Mouse (Mus musculus) embryonic facial prominence, embryonic 10.5 days (tissue): ENCODE results near the gene Dlg5. TPM values are rescaled to one million over a fixed set of nuclear protein-coding genes. Genes with fewer than 3 reads are reported as not detected.

Source experiments
- DNase-seq: peaks from one replicate; pipeline ENCODE4 v3.0.0-alpha.2; 2017; ENCODE audit warnings: low spot score
- H3K27ac ChIP-seq: fragments of 300-500 bp; sonication (generic); replicated peaks from 2 replicates; pipeline ENCODE4 v1.5.1; 2016; ENCODE audit warnings: mild to moderate bottlenecking
- H3K27me3 ChIP-seq: fragments of 300-500 bp; sonication (generic); replicated peaks from 2 replicates; pipeline ENCODE4 v1.6.1; 2016; ENCODE audit warnings: low read depth, mild to moderate bottlenecking; ENCODE audit not compliant: poor library complexity, severe bottlenecking
- H3K36me3 ChIP-seq: fragments of 300-500 bp; sonication (generic); replicated peaks from 2 replicates; pipeline ENCODE4 v1.6.1; 2016; ENCODE audit warnings: mild to moderate bottlenecking, moderate library complexity
- H3K4me1 ChIP-seq: fragments of 300-500 bp; sonication (generic); 2 replicates; pipeline ENCODE4 v1.6.1; 2016
- H3K4me3 ChIP-seq: fragments of 300-500 bp; sonication (generic); 2 replicates; pipeline ENCODE4 v1.5.1; 2016; ENCODE audit warnings: mild to moderate bottlenecking, moderate library complexity
- H3K9me3 ChIP-seq: fragments of 300-500 bp; sonication (generic); 2 replicates; pipeline ENCODE4 v1.6.1; 2016; ENCODE audit warnings: mild to moderate bottlenecking
- WGBS: fragments of 180-500 bp; shearing (Covaris S2); methylation state at CpG from one replicate; pipeline ENCODE4 v1.1.7; 2016; 5-methylcytosine and 5-hydroxymethylcytosine counted together
- polyA plus RNA-seq: library from polyadenylated mRNA; unstranded; fragments of >200 nt; fragmentation: Nextera tagmentation; extraction: Ambion mirVana; gene quantifications from 2 replicates; pipeline ENCODE4 v1.2.1, GENCODE M21; 2016

The Dlg5 gene
- polyA plus RNA-seq, 1 experiment from 2014 or later = 23.5 TPM

- WGBS = 32% methylated on average over 6 of the region's 6 CpGs
- Histone ChIP-seq H3K9me3 (no peaks in the 10 kb centered on the region), H3K4me1 (peaks cover 62% of the 10 kb centered on the region), H3K36me3 (peaks cover 20% of the 10 kb centered on the region), H3K4me3 (no peak overlapping the region), H3K27ac (peak overlapping the region; percentile 21; the same call in 1 of the 2 replicates), H3K27me3 (no peaks in the 10 kb centered on the region)
- no peak for DNase-seq
Measured at GRCm38 (mm10) chr14:24205281-24205871, 40.3 kb downstream of the Dlg5 start.

DNA sequence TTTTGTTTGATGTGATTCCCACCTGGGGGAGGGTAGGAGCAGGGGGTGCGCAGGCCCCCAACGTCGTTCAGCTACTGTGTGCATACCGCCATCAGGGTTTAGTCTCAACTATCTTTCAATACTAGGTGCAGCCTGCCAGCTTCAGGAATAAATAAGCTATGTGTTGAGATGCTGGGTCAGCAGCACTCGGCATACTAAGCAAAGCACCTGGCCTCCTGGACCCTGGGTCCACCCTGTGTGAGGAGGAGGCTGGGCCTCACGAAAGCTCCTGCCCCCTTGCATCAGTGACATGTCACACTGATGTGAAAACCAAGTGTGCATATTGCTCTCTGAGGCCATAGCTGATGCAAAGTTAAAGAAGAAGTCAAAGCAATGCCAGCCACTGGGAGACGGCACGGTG is 42.5 kb downstream of the Dlg5 start:
- H3K36me3 ChIP-seq = peaks cover 40% of the 10 kb centered on the region
- H3K9me3 ChIP-seq = no peaks in the 10 kb centered on the region
- WGBS = 91% methylated on average over 8 of the region's 8 CpGs
- H3K4me3 ChIP-seq = no peak overlapping the region
- peaks cover 58% of the 10 kb centered on the region for H3K4me1 ChIP-seq
- DNase-seq = no peak
- no peaks in the 10 kb centered on the region for H3K27me3 ChIP-seq
- no peak overlapping the region; the same call in 1 of the 2 replicates for H3K27ac ChIP-seq

DNA sequence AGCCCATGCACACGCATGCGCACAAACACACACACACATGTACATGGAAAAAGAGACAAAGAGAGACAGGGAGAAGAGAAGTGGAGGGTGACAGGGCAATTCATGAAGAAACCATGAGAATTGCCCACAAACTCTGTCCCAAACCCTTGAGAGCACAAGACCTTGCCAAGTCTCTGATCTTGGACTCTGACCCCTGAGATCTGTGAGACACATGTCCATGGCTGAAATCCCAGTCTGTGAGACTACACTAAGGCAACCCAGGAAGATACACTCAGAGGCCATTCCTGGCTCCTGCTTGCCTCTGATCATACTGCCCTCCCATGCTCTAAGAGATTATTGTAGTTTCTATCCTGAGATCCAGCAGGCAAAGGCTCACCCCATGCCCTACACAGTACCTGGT is 44.9 kb downstream of the Dlg5 start:
- no peak for DNase-seq
- Histone ChIP-seq H3K4me1 (peaks cover 37% of the 10 kb centered on the region), H3K36me3 (peaks cover 62% of the 10 kb centered on the region), H3K27ac (no peak overlapping the region), H3K27me3 (no peaks in the 10 kb centered on the region), H3K9me3 (no peaks in the 10 kb centered on the region), H3K4me3 (no peak overlapping the region)
- 93% methylated on average over 2 of the region's 2 CpGs for WGBS

DNA sequence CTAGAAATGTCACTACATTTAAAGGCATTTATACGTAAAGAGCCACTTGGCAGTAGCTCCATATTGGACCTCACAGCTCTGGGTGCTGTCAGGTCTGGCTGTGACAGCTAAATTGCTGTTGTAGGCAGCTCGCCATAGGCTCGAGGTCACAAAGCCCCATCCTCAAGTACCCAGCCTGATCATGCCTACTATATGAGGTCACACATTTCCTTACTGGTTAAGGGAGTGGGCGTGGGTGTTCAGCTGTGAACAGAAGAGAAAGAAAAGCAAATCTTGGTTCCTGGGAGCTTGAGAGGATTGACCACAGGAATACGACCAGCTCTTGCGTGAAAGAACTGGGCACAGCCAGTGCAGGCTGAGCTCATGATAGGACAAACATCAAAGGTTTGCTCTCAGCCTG is 46.0 kb downstream of the Dlg5 start:
- no peaks in the 10 kb centered on the region for H3K9me3 ChIP-seq
- WGBS = 88% methylated on average over 6 of the region's 6 CpGs
- no peaks in the 10 kb centered on the region for H3K27me3 ChIP-seq
- DNase-seq = no peak
- H3K36me3 ChIP-seq = peaks cover 63% of the 10 kb centered on the region
- H3K4me1 ChIP-seq = peaks cover 28% of the 10 kb centered on the region
- no peak overlapping the region for H3K27ac ChIP-seq
- H3K4me3 ChIP-seq = no peak overlapping the region

DNA sequence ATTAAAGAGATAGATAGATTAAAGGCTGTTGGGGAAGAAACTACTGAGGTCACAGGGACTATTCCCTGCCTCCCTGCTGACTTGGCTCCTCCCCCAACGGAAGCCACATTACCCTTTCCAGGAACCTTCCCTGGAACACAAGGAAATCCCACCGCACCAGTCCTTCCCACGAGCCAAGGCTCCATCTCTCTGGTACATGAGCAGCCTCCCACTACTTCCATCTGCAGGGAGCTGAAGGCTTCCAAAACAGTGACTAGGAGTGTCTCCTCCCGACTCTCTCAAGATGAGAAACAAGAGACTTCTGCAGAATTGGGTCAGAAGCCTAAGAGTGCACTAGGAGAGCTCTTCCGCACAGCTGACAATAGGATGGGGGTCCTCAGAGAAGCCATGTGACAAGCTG is 47.9 kb downstream of the Dlg5 start:
- Histone ChIP-seq H3K36me3 (peaks cover 68% of the 10 kb centered on the region), H3K27me3 (no peaks in the 10 kb centered on the region), H3K4me1 (peaks cover 14% of the 10 kb centered on the region), H3K27ac (no peak overlapping the region), H3K9me3 (no peaks in the 10 kb centered on the region), H3K4me3 (no peak overlapping the region)
- DNase-seq = no peak
- WGBS = 85% methylated on average over 5 of the region's 5 CpGs

DNA sequence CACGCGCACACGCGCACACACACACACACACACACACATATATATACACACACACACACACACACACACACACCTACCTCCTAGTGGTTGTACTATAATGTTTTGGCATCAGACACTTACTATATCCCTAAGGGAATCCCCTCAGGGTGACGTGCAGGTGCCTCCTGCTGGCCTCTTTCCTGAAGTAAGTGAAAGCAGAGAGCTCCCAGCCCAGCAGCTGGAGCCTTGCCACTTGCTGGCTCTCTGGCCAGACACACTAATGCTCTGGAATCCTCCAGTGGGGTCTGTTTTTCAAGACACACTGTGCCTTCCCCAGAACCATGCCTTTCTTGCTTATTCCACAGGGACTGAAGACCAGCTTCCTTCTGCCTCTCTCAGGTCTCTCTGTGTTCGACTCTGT is 48.8 kb downstream of the Dlg5 start:
- DNase-seq = no peak
- H3K27me3 ChIP-seq = no peaks in the 10 kb centered on the region
- peaks cover 67% of the 10 kb centered on the region for H3K36me3 ChIP-seq
- H3K27ac ChIP-seq = no peak overlapping the region
- H3K9me3 ChIP-seq = no peaks in the 10 kb centered on the region
- peaks cover 14% of the 10 kb centered on the region for H3K4me1 ChIP-seq
- 86% methylated on average over 6 of the region's 6 CpGs for WGBS
- no peak overlapping the region for H3K4me3 ChIP-seq

DNA sequence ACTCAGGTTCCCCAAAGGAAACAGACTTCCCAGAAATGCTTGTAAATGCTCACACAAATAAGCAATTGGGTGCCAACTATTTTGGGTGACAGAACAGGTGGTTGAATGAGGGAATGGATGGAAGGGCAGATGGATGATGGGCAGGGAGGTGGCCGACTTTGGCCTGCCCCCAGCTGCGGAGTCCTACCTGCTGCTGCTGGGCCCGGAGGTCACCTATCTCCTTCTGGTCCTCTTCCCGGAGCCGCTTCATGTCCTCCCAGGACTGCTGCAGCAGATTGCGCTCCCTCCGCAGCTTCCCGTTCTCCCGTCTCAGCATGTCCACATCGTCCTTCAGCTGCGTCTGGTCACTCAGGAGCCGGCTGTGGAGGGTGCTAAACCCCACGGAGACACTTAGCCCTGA is 55.6 kb downstream of the Dlg5 start:
- WGBS = 93% methylated on average over 13 of the region's 13 CpGs
- peaks cover 17% of the 10 kb centered on the region for H3K4me1 ChIP-seq

DNA sequence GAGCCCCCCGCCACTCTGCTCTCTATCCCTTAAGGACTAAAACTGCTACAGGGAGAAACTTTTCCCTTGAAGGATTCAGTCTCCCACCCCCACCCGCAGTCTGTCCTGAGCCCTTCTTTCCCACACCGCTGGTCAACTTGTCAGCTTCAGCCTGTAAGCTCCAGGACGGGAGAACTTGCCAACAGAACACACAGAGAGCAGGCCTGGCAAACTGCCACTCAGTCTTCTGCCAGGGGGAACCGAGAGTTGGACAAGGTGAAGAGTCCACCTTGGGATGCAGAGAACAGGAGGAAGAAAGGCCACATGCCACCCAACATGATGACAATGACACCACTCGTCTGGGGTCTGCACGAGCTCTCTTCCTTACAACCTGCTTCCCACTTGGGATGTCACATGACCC is 56.1 kb downstream of the Dlg5 start:
- H3K27me3 ChIP-seq = no peaks in the 10 kb centered on the region
- no peak overlapping the region for H3K4me3 ChIP-seq
- H3K36me3 ChIP-seq = peaks cover 59% of the 10 kb centered on the region
- H3K9me3 ChIP-seq = no peaks in the 10 kb centered on the region
- no peak overlapping the region for H3K27ac ChIP-seq
- no peak for DNase-seq
- 85% methylated on average over 7 of the region's 7 CpGs for WGBS
- H3K4me1 ChIP-seq = peaks cover 19% of the 10 kb centered on the region

More for the DNA sequence above, 55.6 kb downstream of the Dlg5 start:
- no peak for DNase-seq
- H3K27ac ChIP-seq = no peak overlapping the region
- no peaks in the 10 kb centered on the region for H3K9me3 ChIP-seq
- H3K27me3 ChIP-seq = no peaks in the 10 kb centered on the region
- H3K36me3 ChIP-seq = peaks cover 60% of the 10 kb centered on the region
- H3K4me3 ChIP-seq = no peak overlapping the region

DNA sequence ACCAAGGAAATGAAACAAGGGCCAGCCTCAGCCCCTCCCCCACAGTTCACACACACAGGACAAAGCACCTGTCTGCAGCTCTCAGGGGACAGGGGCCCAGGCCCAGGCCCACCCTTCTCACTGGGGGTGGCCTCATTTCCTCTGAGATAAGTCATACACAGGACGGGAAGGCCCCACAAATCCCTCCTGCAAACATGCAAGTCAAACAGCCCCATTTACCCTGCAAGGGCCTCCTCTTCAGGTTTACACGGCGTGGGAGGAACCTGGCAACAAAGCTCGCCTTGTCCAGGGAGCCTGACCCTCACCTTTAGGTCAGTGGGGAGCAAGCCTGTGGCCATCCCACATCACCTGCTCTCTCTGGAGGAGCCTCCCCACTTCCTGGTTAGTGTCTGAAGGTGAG is 60.2 kb downstream of the Dlg5 start:
- H3K27ac ChIP-seq = peak overlapping the region; percentile 55
- 39% methylated on average over 4 of the region's 4 CpGs for WGBS
- peaks cover 42% of the 10 kb centered on the region for H3K36me3 ChIP-seq
- H3K27me3 ChIP-seq = no peaks in the 10 kb centered on the region
- H3K4me1 ChIP-seq = peaks cover 27% of the 10 kb centered on the region
- no peaks in the 10 kb centered on the region for H3K9me3 ChIP-seq
- H3K4me3 ChIP-seq = no peak overlapping the region
- DNase-seq = no peak

DNA sequence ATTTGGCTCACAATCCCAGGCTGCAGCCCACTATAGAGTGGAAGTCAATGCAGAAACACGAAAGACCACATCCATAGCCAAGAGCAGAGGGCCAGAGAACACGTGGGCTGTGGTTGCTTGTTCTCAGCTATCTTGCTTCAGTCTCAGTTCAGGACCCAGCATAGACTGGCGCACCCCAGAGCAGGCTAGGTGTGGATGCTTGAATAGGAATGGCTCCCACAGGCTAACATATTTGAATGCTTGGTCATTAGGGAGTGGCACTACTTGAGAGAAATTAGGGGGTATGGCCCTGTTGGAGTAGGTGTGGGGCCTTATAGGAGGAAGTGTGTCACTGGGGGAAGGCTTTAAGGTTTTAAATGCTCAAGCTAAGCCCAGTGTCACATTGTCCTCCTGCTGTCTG is 62.8 kb downstream of the Dlg5 start:
- peaks cover 21% of the 10 kb centered on the region for H3K36me3 ChIP-seq
- no peak for DNase-seq
- no peaks in the 10 kb centered on the region for H3K27me3 ChIP-seq
- no peaks in the 10 kb centered on the region for H3K9me3 ChIP-seq
- WGBS = 84% methylated on average over 3 of the region's 3 CpGs
- no peak overlapping the region for H3K4me3 ChIP-seq
- peaks cover 34% of the 10 kb centered on the region for H3K4me1 ChIP-seq
- H3K27ac ChIP-seq = no peak overlapping the region

DNA sequence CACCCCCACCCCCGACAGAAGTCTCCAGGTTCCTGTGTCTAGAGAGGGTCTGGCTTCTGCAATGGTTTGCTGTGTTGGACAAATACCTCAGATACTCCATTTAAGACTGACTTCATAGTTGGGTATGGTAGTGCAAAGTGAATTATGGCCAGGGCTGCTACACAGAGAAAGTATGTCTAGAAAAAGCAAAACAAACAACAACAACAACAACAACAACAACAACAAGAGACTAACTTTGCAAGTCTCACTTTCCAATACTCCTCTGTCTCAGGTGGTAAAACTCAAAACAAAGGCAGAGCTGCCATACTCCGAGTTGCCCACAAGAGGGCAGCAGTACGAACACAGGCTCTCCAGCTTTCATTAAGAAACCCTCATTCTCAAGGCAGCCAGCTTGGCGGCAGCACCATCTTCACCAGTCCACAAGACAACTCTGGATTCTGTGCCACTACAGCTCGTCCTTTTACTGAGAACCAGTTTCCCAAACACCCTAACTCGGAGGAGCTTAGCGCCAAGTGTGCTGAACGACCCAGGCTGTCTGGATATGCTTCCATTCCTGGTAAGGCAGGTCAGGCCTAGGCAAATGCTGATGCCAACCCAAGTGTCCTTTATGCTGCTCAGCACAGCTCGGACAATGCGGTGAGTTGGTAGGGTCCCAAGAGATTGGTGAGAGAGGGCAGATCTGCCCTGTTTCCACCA is 63.8 kb downstream of the Dlg5 start:
- no peak overlapping the region for H3K4me3 ChIP-seq
- no peaks in the 10 kb centered on the region for H3K9me3 ChIP-seq
- H3K4me1 ChIP-seq = peaks cover 38% of the 10 kb centered on the region
- peaks cover 25% of the 10 kb centered on the region for H3K36me3 ChIP-seq
- 33% methylated on average over 10 of the region's 10 CpGs for WGBS
- peak; percentile 81 for DNase-seq
- no peaks in the 10 kb centered on the region for H3K27me3 ChIP-seq
- H3K27ac ChIP-seq = peak overlapping the region; percentile 65

DNA sequence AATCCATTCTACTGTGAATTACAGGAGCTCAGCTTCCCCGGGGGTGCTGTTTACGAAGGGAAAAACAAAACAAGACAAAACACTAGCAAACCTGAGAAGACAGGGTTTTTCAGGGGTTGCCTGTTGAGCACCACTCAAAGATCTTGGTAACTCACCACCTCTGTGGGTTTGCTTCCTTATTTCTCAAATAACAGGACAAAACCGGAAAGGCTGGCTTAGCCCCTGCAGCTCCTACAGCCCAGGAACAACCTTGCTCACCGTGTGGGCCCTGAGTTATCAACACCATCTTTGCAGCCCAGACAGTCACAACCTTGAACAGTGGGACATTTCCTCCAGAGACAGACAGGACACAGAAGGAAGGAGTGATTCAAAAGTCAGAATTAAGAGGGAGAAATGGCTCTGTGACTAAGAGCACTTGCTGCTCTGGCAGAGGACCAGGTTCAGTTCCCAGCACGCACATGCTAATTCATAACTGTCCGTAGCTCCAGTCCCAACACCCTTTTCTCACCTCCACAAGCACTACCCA is 66.2 kb downstream of the Dlg5 start:
- H3K36me3 ChIP-seq = peaks cover 42% of the 10 kb centered on the region
- H3K9me3 ChIP-seq = no peaks in the 10 kb centered on the region
- H3K27me3 ChIP-seq = no peaks in the 10 kb centered on the region
- H3K4me1 ChIP-seq = peaks cover 25% of the 10 kb centered on the region
- no peak overlapping the region for H3K27ac ChIP-seq
- no peak for DNase-seq
- 82% methylated on average over 6 of the region's 6 CpGs for WGBS
- H3K4me3 ChIP-seq = no peak overlapping the region

GRCm38 (mm10) chr14:24176609-24177008 is 69.1 kb downstream of the Dlg5 start:
- Histone ChIP-seq H3K9me3 (no peaks in the 10 kb centered on the region), H3K27ac (no peak overlapping the region), H3K4me3 (no peak overlapping the region), H3K36me3 (peaks cover 68% of the 10 kb centered on the region), H3K27me3 (no peaks in the 10 kb centered on the region), H3K4me1 (peaks cover 18% of the 10 kb centered on the region; the same call in 1 of the 2 replicates)
- no peak for DNase-seq
- WGBS = 73% methylated on average over 10 of the region's 10 CpGs
